Mouse (Mus musculus) cerebellum, adult 11-12 months (tissue): ENCODE results near the gene Dusp23.

Experiments
- DNase-seq: peaks from one replicate; pipeline ENCODE4 v3.0.0; 2022

Dusp23 gene

DNA sequence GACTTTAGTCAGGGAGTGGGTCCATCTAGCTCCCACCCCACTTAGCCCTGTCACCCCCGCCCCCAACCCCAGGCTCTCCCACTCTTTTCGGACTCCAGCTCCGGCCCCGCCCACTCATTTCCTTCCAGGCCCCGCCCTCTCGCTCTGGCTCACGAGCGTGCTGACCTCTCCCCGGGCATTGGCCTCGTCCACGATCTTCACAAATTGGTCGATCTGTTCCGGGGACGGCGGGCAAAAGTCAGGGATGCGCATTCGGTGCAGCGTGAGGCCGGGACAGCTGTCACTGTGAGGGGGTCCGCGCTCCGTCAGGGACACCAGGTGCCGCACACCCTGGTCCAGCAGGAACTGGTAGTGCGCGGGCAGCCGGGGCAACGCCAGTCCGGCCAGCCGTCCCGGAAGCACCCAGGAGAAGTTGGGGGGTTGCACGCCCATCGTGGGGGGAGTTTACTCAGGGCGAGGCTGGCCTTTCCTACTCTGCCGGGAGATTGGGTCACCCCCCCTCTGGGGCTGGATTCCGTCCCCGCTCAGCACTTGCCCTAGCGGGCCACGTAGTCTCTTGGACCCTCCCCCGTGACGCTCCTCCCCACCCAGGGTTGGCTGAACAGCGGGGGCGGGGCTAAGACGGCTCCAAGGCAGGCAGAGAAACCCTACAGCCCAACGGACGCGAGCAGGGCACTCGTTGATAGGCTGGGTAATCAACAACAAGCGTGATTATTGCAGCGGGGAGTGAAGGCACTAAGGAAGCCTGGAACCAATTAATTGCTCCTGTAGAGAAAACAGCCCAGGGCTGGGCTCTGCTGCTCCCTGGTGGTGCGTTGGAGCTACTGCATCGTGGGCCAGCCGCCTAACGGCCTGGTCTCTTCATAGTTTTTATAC, at the start of gene Dusp23:
Dusp23 (minus strand) TSS at position 512 of the 876 bp plus-strand sequence.
- peak; percentile 98 for DNase-seq

DNA sequence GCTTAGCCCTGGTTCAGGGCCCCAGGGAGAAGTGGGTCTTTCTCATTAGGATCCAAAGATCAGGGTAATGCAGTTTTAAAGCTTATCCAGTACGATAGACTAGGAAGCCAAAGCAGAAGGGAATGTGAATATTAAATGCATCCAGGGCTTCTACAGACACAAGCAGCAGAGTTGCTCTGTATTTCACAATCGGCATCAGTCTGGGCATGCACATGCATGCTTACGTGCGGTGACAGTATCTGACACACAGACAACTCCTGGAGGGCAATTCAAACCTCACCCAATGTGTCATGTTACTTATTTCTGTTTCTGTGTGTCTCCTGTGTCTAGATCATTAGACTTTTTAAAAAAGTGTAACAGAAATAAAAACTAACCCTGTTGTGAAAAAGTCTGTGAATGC, 48.0 kb upstream of the Dusp23 start:
- DNase-seq: no peak

DNA sequence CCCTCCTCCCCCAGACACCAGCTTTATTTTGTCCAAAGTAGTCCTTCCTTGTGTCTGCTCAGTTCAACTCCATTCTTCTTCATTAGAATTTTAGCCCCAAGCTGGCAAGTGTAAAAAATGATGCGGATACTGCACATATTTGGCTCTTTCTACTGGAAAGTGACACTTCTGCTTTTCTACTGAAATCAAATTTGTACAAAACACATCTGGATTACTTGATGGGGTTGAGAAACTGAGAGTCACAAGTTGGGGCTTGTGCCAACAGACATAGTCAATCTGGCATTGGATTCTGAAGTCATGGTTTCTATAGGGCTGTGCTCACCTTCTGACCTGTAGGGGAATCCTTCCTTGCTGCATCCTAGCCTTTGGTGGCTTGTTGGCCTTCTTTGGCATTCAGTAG, 38.0 kb upstream of the Dusp23 start:
- DNase-seq: no peak

DNA sequence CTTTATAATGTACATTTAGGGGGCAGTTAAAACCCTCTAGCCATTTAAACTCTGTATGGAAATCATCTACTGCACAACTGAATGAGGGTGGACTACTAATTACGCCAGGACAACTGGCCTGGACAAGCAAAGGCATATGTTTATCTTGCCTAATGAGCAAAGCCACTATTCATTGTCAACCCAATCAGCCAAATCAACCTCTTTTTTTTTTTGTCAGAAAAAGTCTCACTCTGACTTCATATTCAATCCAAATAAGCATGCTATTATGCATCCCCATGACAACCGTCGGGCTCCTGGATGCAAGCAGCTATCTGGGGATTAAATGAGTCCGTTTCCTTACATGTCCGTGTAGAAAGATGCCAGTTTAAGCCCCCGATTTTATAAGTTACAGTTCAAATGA, 34.8 kb upstream of the Dusp23 start:
- no peak for DNase-seq

DNA sequence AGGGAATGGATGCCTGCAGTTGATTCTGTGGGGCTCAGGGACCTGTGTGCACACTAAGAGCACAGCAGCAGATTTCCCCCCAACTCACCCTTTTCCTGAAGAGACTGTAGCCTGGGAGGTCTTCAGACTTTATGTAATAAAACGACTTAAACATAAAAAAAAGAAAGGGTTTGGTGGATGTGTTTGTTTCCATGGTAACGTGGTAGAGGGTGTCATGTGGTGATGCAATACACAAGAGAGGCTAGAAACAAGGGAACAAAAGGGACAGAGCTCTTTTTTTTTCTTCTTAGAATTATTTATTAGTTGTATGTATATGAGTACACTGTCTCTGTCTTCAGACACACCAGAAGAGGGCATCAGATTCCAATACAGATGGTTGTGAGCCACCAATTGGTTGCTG, 32.7 kb upstream of the Dusp23 start:
- no peak for DNase-seq

DNA sequence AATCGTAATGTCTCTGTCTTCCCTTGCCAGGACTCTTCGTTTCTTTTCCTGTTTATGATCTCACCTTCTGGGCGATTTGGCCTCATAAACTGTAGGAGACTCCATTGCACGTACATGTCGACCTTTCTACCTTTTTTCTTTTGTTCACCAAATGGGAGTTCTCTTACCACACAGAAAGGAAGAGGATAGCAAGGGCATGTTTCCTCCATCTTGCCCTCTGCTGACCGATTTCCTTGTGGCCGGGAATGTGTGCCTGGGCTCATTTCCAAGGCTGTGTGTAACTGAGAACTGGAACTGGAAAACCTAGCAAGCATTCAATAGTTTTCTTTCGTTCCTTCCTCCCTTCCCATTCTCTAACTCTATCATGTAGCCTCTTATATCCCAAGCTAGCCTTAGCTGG, 26.9 kb upstream of the Dusp23 start:
- DNase-seq: no peak

DNA sequence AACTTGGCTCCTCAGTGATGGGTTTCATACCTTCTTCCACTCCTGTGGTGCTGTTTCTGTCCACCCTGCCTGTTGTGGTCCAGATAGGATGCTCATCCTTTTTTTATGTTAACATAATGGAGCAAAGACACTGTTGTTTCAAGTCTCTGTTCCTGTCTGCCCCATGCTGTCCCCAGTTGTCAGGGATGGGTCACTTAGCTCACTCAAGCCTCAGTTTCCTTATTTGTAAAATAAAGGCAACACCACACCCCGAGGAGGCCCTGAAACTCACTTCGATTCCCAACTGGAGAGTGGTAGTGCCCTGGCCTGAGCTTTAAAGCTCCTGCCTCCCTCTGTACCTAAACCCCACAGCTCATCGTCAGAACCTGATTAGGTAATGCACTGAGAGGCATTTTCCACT, 24.5 kb upstream of the Dusp23 start:
- no peak for DNase-seq

DNA sequence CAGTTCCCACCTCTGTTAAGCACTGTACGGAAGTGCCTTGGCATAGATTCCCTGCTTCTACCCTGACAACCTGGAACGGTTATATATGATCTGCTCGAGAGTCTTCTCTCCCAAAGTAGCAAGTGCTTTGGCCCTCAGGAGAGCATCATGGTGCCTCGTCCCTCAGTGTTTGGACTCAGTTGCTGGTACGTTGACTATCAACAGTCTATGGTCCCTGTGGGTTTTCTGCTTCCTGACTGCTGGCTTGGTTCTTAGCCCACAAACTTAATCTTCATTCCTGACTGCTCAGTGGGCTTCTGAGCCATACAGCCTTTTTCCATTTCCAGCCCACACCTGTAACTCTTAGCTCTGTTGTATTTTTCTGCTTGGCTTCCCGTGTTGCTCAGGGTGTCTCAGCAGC, 21.1 kb upstream of the Dusp23 start:
- DNase-seq: no peak

DNA sequence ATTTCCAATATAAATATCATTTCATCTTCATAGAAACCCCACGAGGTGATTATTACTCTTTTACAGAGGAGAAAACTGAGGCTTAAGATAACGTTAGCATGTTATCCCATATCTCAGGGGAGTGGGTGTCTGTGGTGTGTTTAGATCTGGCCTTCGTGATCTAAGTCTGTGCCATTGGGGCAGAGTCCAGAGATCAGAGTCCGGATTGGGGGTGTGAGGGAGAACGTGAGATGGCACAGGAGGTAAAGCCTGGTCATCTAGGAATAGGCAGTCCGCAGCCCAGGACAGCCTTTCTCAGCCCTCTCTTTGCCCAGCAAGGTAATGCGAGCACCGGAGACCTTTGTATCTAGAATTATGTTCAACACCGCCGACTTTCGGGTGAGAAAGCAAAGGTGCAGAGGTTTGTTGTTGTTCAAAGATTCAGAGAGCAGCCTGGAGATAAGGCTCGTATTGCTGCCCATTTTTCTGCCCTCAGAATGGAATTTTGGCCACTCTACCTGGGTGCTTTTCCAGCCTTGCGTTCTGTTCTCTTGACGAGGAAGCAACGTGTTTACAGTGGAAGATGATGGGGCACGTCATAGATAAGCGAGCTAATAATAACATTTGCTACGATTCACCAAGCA, 19.4 kb upstream of the Dusp23 start:
- DNase-seq: no peak

DNA sequence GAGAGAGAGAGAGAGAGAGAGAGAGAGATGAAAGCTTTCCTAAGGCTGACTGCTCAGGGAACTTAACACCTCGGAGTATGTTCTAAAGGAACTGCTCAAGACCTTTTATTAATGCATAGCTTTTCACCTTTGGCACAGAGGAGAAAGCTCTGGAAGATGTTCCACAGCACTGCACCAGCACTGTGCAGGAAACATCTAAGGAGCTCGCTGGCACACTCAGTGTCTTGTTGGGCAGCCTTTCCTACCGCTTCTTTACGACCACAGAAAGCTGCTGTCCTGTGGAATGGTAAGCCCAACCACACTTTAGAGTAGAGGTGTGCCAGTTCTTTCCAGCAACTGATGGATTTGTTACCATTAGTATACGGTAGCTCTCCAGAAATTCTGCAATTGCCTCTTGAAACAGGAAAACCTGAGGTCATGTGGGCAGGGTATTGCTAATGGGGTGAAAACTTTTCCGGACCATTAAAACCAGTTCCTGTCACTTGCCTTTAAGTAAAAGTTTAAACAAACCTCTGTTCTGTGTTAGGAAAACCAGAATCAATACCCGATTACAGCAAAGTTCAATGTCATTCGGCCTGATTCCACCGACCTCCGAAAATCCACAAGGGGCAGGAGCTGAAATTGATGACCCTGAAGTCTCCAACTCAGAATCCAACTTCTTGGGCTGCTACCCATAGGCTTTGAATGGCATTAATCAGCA, 18.7 kb upstream of the Dusp23 start:
- no peak for DNase-seq

DNA sequence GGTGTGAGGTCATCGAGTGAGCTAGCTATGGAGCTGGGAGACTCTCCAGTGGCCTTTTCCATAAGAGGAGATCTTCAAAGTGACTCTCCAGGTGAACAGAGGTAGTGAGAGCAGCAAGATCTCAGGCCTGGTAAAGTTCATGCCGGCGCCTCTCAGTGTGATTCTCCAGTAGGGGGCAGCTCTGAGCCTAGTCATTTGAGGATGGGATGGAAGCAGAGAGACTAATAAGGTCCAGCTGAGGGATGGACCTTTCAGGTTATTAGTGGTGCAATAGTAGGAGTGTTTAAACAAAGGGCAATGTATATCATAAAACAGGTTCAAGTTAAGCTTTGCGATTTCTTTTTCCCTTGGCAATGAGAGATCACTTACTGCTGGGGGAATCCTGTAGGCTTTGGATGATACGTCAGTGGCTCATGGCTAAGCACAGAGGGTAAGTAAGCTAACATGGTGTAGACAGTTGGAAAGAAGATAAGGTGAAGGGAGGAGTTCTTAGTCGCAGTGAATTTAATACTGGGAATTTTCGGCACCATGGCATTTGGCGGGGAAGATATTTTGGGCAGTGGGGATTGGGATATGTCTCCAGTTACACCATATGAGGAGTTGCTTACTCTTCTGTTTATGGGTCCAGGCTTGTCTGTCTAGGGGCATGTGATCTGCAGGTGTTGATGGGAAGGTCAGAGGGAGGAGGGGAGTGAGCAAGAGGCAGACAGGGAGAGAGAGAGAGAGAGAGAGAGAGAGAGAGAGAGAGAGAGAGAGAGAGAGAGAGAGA, 17.9 kb upstream of the Dusp23 start:
- DNase-seq: no peak

DNA sequence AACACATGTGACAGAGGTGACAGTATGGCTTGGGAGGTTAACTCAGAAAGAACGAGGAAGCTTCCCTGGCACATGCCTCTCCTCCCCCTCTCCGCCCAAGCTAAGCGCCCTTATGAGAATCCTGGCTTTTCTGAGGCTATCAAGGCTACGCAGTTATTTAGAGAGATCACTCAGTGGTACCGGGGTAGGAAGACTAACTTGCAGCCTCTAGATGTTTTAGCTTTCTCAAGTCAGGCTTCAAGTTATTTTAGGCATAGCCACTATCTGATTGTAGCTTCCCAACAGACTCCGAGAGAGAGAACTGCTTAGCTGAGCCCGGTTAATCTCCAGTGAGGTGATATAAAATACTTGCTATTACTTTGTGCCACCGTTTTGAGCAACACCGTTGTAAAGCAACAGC, 16.6 kb upstream of the Dusp23 start:
- DNase-seq: no peak

DNA sequence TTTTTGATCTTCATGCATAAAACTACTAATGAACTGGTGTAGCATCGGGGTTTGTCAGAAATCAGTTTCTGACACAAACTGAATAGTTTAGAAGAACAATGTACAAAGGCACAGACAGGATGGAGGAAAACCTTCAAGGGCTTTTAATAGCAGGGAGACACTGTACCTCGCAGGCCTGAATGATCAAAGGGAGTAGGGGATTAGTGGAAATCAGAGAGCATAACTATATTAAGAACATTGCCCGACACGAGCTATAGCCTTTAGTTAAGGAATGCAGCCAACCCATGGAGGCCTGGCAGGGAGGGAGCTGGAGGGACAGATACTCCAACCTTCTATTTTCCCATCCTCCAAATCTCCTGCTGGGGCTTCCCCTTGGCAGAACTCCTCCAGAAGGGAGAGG, 14.5 kb upstream of the Dusp23 start:
- DNase-seq: no peak

DNA sequence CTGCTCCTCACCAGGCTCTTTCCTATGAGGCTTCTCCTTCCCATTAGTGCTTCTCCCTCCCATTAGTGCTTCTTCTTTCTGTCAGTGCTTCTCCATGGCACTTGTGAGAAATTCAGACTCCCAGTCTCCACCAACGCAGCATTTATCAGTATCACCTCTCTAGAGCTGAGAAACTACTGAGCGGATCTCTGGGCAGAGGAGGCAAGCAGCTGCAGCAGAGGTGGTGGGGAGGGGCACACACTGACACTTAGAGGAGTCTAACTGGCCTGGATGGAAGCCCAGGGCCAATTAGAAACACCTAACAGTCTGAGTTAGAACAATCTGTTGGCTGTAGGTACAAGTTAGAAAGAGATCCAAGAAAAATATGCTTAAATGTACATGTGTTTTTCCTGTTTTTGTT, 6.0 kb upstream of the Dusp23 start:
- no peak for DNase-seq

DNA sequence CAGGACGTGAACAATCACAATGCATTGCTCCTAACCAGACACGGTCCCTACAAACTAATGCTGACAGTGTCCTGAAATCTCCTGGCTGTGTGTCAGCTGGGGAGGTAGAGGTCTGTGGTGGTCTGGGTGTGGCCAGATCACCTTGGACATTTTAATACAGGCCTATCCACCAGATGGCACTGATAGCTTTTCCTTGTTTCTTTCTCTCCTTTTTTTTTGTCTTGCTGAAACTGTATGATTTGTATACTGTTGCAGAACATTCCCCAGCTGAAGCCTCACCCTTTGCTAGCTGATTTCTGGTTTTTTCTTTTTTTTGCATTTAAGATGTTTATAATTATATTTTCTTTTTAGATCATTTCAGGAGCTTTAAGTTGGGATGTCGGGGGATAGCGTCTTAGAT, 5.0 kb upstream of the Dusp23 start:
- DNase-seq: no peak

DNA sequence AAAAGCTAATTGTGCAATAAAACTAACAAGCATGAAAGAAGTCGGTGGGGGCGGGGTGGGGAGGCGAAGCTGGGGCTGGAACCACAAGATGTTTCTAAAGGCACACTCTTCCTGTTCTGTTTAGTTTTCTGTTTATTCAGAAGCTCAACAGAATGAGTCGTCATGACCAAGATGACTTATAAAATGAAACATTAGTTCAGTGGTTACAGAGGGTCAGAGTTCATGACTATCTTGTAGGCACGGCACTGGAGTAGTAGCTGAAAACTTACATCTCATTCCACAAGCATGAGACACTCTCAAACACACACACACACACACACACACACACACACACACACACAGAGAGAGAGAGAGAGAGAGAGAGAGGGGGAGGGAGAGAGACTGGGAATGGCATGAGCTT, 3.5 kb upstream of the Dusp23 start:
- no peak for DNase-seq

DNA sequence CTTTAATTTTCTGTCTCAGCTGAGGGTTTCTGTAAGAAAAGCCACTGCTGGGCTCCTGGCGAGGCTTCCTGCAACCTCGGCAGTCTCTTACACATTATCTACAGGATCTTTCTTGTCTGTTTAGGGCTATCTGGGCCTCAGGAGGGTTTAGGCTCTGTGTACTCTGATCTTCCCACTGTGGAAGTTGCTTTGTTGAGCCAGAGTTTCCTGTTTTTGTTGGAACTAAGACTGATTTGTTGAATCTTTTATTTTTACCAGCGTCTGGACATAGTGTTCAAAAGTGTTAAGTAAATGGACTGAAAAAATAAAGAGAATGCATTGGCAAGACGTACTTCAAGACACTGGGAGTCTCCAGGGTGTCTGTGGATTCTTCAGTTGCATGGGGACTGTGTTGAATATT, 2.5 kb upstream of the Dusp23 start:
- no peak for DNase-seq

DNA sequence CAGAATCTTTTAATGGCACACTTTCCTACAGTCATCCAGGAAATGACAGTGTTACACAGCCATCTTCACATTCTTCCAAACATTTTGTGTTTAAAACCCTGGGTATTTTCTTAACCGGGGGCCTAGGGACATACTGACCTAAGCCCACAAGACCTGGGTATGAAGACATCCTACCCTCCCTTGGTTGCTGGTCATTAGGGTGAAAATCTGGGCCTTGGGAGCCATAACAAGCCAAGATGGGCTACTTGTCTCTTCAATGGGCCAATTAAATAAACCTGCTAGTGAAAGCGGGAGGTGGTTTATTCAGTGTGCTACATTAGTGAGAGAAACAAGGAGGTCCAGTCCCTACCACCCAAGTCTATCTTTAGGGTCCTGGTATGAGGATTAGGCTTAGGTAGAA, 1.4 kb upstream of the Dusp23 start:
- no peak for DNase-seq

DNA sequence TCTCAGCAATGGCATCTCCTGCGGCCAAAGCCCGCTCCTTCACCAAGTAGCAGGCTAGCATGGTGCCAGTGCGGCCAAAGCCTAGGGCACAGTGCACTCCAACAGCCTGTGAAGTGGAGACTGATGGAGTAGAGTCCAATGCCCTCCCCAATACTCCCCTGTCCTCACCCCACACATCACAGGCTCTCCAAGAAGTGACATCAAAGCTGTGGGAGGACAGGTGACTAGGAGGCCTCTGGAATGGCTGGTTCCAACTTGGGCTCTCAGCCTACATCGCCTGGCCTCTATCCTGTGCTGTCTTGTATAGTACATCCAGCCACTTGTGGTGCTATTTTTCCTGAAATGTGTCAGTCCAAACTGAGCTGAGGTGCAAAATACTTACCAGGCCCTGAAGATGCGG, 1.0 kb downstream of the Dusp23 start:
- peak; percentile 36 for DNase-seq

DNA sequence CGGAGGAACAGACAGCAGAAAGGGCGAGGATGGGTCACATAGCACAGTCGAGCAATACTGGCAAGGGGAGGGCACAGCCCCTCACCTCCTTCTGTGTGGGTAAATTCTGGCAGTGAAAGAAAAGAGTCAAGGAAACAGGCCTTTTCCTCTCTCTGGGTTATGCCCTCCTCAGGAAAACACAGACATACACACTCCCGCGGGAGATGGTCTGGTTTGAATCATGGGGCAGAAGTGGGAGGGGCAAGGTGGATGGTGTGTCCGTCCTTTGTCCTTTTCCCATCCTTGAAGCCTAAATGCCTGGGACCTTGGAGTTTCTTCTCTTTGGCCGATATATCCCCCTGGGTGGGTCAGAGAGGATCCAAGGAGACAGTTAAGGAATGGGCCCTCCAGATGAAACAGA, 2.9 kb downstream of the Dusp23 start:
- no peak for DNase-seq

DNA sequence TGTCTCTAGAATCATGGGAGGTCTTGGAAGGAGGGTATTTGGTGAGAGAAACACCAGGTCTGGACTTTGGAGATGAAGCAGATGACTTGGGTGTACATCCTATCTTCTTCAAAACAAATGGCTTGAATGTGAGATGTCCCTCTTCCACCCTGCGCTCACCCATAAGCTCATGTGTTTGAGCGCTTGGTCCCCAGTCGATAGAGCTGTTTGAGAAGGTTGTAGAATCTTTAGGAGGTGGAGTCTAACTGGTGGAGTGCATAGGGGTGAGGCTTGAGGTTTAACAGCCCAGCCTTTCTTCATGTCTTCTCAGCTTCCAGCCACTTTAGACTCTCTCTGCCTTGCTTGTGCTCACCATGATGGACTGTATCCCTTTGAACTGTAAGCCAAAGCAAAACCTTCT, 6.5 kb downstream of the Dusp23 start:
- DNase-seq: no peak

DNA sequence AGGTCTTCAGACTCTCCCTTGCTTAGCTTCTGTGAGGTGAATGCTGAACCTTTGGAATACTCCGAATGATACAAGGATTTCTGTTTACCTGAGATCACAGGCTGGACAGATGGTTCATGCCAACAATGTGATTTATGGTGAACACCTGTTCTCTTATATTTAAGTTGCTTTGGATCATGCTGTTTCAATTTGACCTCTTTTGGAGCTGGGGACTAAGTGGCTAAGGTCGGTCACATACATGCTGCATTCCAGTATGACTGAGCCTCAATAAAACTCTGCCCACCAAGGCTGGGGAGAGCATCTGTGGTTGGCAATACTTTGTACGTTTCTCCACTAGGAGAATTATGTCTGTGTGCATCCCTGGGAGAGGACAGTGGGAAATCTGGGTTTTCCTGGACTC, 8.7 kb downstream of the Dusp23 start:
- no peak for DNase-seq

DNA sequence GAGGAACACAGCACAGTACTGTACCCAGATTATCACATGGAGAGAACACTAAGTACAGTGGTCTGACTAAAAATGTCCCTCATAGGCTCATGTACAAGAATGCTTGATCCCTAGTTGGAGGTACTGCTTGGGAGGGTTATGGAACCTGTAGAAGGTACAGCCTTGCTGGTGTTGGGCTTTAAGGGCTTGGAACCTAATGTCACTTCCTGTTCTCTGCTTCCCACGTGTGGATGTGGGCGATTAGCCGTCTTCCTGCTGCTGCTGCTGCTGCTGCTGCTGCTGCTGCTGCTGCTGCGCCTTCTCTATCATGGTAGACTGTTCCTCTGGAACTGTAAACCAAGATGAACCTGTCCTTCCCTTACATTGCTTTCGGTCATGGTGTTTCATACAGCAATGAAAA, 9.2 kb downstream of the Dusp23 start:
- no peak for DNase-seq
